Mouse (Mus musculus) gastrocnemius, postnatal 4 days (tissue): ENCODE data around the gene Dzank1. TPM values are rescaled to one million over a fixed set of nuclear protein-coding genes. Genes with fewer than 3 reads are reported as not detected.

Experiments used
- DNase-seq, 2 experiments: peaks; one replicate each; pipeline ENCODE4 v3.0.0; 2021 to 2022; ENCODE audit warnings: low spot score in 2 of 2, mixed read lengths in 2 of 2
- total RNA-seq, 2 experiments: library from RNA; stranded (reverse); gene quantifications; 2 replicates each; pipeline ENCODE4 v1.2.3; 2021

Gene Dzank1
- total RNA-seq, 2 experiments from 2014 or later = 0.70 to 2.1 TPM

- DNase-seq = no peak
These were observed 105.0 kb downstream of the Dzank1 start for GRCm38 (mm10) chr2:144422094-144422675.

Other genes starting within 250 kb of the Dzank1 start
- gene Ovol2, start 195.3 kb downstream of the Dzank1 start, total RNA-seq = not detected
- gene Kat14, start 158.4 kb downstream of the Dzank1 start, total RNA-seq = 10 to 100 TPM; 33.1 to 37.6 TPM
- gene Pet117, start 158.4 kb downstream of the Dzank1 start, total RNA-seq = 10 to 100 TPM in 1 of 2 experiments, 1 to 10 TPM in 1; 8.0 to 11.7 TPM
- 10 to 100 TPM; 18.2 to 20.8 TPM for gene Polr3f, start 304 bp upstream of the Dzank1 start, total RNA-seq
- 10 to 100 TPM; 14.2 to 15.0 TPM for gene Rbbp9, start 23.5 kb upstream of the Dzank1 start, total RNA-seq
- 10 to 100 TPM; 24.3 to 31.2 TPM for gene Sec23b, start 28.8 kb upstream of the Dzank1 start, total RNA-seq
- 10 to 100 TPM; 32.0 to 36.5 TPM for gene Smim26, start 66.6 kb upstream of the Dzank1 start, total RNA-seq
- gene Dtd1, start 72.5 kb upstream of the Dzank1 start, total RNA-seq = 10 to 100 TPM; 11.9 to 12.9 TPM